Mouse (Mus musculus) embryonic facial prominence, embryonic 14.5 days (tissue): ENCODE data around the gene Letmd1. TPM values are rescaled to one million over a fixed set of nuclear protein-coding genes. Genes with fewer than 3 reads are reported as not detected.
"Not testable (repeated sequence)": the region's sequence is repeated elsewhere in the genome, so short reads cannot be mapped to it uniquely, and the experiment has no call there.

Experiments
- ATAC-seq: fragments of 200-750 bp; cut with Nextera tagmentation; 2 replicates; pipeline ENCODE4 v1.8.0; 2017; ENCODE audit warnings: low read depth, moderate number of reproducible peaks, moderate TSS enrichment
- DNase-seq: peaks from one replicate; pipeline ENCODE4 v3.0.0-alpha.2; 2015; ENCODE audit warnings: low spot score
- H3K27ac ChIP-seq: fragments of 300-500 bp; sonication (generic); replicated peaks from 2 replicates; pipeline ENCODE4 v1.5.1; 2014; ENCODE audit warnings: low read depth, mild to moderate bottlenecking, low read length, moderate library complexity
- H3K27me3 ChIP-seq: fragments of 300-500 bp; sonication (generic); replicated peaks from 2 replicates; pipeline ENCODE4 v1.6.1; 2014; ENCODE audit warnings: low read length; ENCODE audit not compliant: control insufficient read depth, insufficient read depth
- H3K36me3 ChIP-seq: fragments of 300-500 bp; sonication (generic); 2 replicates; pipeline ENCODE4 v1.6.1; 2014; ENCODE audit warnings: low read length, mixed read lengths; ENCODE audit not compliant: control insufficient read depth, insufficient read depth
- H3K4me1 ChIP-seq: fragments of 300-500 bp; sonication (generic); 2 replicates; pipeline ENCODE4 v1.6.1; 2014; ENCODE audit warnings: antibody characterized with exemption, low read length; ENCODE audit not compliant: control insufficient read depth, insufficient read depth
- H3K4me2 ChIP-seq: fragments of 300-500 bp; sonication (generic); 2 replicates; pipeline ENCODE4 v1.6.1; 2014; ENCODE audit warnings: low read depth, mild to moderate bottlenecking, low read length, moderate library complexity, mixed read lengths
- H3K4me3 ChIP-seq: fragments of 300-500 bp; sonication (generic); 2 replicates; pipeline ENCODE4 v1.5.1; 2014; ENCODE audit warnings: low read depth, mild to moderate bottlenecking, low read length
- H3K9ac ChIP-seq: fragments of 300-500 bp; sonication (generic); 2 replicates; pipeline ENCODE4 v1.6.1; 2014; ENCODE audit warnings: low read depth, mild to moderate bottlenecking, low read length, moderate library complexity, mixed read lengths
- H3K9me3 ChIP-seq: fragments of 300-500 bp; sonication (generic); 2 replicates; pipeline ENCODE4 v1.6.1; 2016; ENCODE audit warnings: low read length; ENCODE audit not compliant: control insufficient read depth
- WGBS: fragments of 180-500 bp; shearing (Covaris S2); extraction: QIAGEN DNeasy Blood & Tissue Kit; methylation state at CpG from one replicate; pipeline ENCODE4 v1.1.7; 2014; 5-methylcytosine and 5-hydroxymethylcytosine counted together
- polyA plus RNA-seq: library from polyadenylated mRNA; unstranded; fragments of >200 nt; fragmentation: Nextera tagmentation; extraction: Ambion mirVana; gene quantifications from 2 replicates; pipeline ENCODE4 v1.2.1, GENCODE M21; 2014

Gene Letmd1
- polyA plus RNA-seq, 1 experiment from 2014 or later = 26.6 TPM

DNA sequence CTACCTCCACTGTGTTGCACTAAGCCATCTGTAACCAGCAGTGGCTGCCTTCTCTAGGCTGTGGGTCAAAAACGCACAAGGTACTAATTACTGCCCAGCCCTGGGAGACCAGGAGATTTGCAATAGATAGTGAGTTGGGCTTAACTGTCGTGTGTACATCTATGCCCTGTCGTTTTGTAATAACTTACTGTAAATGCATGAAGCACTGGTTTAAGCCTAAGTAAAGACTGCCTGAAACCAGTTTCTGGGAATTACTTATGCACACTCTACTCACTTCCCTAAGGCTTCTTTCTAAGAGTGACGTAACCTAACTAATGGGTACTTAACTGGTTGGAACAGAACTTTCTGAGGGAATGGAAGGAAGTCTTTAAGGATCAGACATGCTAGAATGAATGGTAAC is 10.1 kb downstream of the Letmd1 start:
- no peak overlapping the region for H3K27ac ChIP-seq
- H3K4me3 ChIP-seq = no peak overlapping the region
- H3K36me3 ChIP-seq = peaks cover 98% of the 10 kb centered on the region
- no peak for DNase-seq
- WGBS = 72% methylated on average over 4 of the region's 4 CpGs
- H3K4me2 ChIP-seq = no peak overlapping the region
- no peak overlapping the region for H3K9ac ChIP-seq
- no peaks in the 10 kb centered on the region for H3K27me3 ChIP-seq
- ATAC-seq = 0 out of 2 replicates have a peak, but pooled peaks have one; percentile 41
- no peaks in the 10 kb centered on the region for H3K4me1 ChIP-seq
- no peaks in the 10 kb centered on the region for H3K9me3 ChIP-seq

- H3K4me2 ChIP-seq = no peak overlapping the region
- no peak for ATAC-seq
- H3K4me3 ChIP-seq = no peak overlapping the region
- peaks cover 82% of the 10 kb centered on the region for H3K36me3 ChIP-seq
- DNase-seq = no peak
- no peaks in the 10 kb centered on the region for H3K9me3 ChIP-seq
- no peak overlapping the region for H3K27ac ChIP-seq
- WGBS = 71% methylated on average over 3 of the region's 3 CpGs
- H3K27me3 ChIP-seq = no peaks in the 10 kb centered on the region
- H3K4me1 ChIP-seq = 0 out of 2 replicates have a peak, but pooled peaks cover 3% of the 10 kb centered on the region
- no peak overlapping the region for H3K9ac ChIP-seq
Measured at GRCm38 (mm10) chr15:100485576-100485975, 16.8 kb downstream of the Letmd1 start.

DNA sequence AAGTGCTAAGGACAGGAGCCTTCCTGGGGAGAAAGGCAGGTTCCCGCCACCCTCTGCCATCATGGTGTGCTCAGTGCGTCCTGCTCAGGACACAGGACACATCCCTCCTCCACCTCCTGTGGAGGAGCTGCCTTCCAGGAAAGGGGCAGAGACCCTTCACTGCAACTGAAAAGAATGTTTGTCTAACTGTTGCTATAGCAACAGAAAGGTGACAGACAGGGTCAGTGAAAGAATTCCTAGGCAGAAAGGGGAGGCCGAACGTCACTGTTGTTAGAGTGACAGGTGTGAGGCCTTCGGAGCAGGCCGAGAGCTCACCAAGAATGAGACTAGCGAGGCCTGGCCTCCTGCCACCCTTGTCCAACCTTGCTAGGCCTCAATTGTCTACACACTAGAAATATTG is 17.6 kb downstream of the Letmd1 start:
- peaks cover 12% of the 10 kb centered on the region for H3K4me1 ChIP-seq
- no peaks in the 10 kb centered on the region for H3K9me3 ChIP-seq
- H3K4me3 ChIP-seq = no peak overlapping the region
- H3K36me3 ChIP-seq = peaks cover 74% of the 10 kb centered on the region
- ATAC-seq (no peak), DNase-seq (no peak)
- H3K27ac ChIP-seq = no peak overlapping the region
- H3K27me3 ChIP-seq = no peaks in the 10 kb centered on the region
- no peak overlapping the region for H3K9ac ChIP-seq
- H3K4me2 ChIP-seq = no peak overlapping the region
- 25% methylated on average over 7 of the region's 7 CpGs for WGBS

DNA sequence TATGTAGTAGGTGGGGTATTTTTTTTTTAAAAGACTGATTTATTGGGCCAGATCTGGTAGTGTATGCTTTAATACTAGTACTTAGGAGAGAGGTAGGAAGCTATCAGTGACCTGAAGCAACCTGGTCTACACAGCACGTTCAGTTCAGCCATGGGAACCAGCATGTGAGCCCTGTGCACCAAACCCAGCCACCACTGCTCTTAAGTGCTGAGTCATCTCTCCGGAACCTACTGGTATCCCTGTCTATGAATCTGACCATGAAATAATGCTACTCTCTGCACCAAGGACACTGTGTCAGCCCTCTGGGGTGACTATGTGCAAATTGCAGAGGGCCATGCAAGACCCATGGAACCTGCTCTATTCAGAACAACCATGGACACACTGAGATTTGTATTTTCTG is 18.2 kb downstream of the Letmd1 start:
- peaks cover 68% of the 10 kb centered on the region for H3K36me3 ChIP-seq
- 95% methylated on average over 2 of the region's 2 CpGs for WGBS
- H3K27ac ChIP-seq = no peak overlapping the region
- no peak for ATAC-seq
- H3K4me2 ChIP-seq = no peak overlapping the region
- peaks cover 18% of the 10 kb centered on the region for H3K4me1 ChIP-seq
- H3K9me3 ChIP-seq = no peaks in the 10 kb centered on the region
- no peak overlapping the region for H3K9ac ChIP-seq
- H3K4me3 ChIP-seq = no peak overlapping the region
- no peak for DNase-seq
- no peaks in the 10 kb centered on the region for H3K27me3 ChIP-seq

DNA sequence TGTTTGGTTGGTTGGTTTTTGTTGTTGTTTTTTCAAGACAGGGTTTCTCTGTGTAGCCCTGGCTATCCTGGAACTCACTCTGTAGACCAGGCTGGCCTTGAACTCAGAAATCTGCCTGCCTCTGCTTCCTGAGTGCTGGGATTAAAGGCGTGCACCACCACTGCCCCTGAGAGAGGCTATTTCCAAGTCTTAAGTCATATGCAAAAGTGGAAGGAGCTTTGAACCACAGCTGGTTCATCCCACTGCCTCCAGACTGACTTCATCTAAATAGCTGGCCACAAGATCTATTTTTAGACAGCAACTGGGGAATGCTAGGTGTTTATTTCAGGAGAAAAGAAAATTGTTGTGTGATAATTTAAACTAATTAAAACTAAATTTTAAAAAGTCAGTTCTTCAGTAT is 19.5 kb downstream of the Letmd1 start:
- ATAC-seq, H3K27me3 ChIP-seq, H3K4me3 ChIP-seq, H3K9me3 ChIP-seq, H3K4me2 ChIP-seq, H3K27ac ChIP-seq, DNase-seq, H3K9ac ChIP-seq: not testable (repeated sequence)
- peaks cover 29% of the 10 kb centered on the region for H3K4me1 ChIP-seq
- 86% methylated on average over 1 of the region's 1 CpGs for WGBS
- peaks cover 56% of the 10 kb centered on the region for H3K36me3 ChIP-seq

DNA sequence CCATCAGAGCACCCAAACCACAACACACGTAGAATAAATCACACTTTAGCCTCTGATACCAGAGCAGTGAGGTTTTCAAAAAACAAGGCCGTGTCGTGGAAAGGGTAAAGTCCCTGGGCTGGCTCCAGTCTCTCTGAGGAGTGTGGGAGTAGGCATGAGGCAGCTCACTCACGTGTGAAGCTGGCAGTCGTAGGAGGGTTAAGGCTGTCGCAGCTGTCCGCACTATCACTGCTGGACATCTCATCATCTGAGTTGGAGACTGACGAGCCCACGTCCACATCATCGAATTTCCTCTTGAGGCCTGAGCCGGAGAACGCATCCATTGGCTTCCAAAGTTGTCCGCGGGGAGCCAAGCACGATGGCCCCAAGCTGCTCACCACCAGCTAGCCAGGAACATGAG is 20.4 kb downstream of the Letmd1 start:
- H3K4me2 ChIP-seq = no peak overlapping the region
- ATAC-seq (no peak), DNase-seq (no peak)
- 78% methylated on average over 15 of the region's 15 CpGs for WGBS
- H3K27ac ChIP-seq = no peak overlapping the region; the same call in 1 of the 2 replicates
- H3K9me3 ChIP-seq = no peaks in the 10 kb centered on the region
- H3K9ac ChIP-seq = no peak overlapping the region
- H3K4me3 ChIP-seq = no peak overlapping the region
- H3K36me3 ChIP-seq = peaks cover 46% of the 10 kb centered on the region
- H3K27me3 ChIP-seq = no peaks in the 10 kb centered on the region
- peaks cover 37% of the 10 kb centered on the region for H3K4me1 ChIP-seq

DNA sequence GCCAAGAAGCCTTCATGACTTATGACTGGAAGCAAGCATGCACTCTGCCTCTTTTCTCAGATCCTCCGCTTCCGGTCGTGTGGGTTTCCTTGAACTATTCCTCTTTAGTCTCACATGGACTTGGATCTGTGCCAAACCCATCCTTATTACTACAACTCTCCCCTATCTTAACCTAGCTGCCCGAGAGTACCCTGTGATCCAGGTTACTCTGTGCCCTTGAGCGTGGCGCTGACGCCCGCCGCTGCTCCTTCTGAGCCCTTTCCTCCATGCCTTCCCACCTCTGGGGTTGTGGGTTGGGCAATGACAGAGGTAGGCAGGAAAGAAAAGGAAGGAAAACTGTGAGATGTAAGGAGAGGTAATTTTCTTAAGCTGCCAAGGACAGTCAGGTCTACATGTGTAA is 23.1 kb downstream of the Letmd1 start:
- Histone ChIP-seq H3K27me3 (no peaks in the 10 kb centered on the region), H3K9me3 (no peaks in the 10 kb centered on the region), H3K4me1 (peaks cover 38% of the 10 kb centered on the region), H3K27ac (no peak overlapping the region), H3K4me3 (no peak overlapping the region), H3K4me2 (0 out of 2 replicates have a peak overlapping the region, but pooled peaks have one; percentile 18), H3K9ac (no peak overlapping the region), H3K36me3 (peaks cover 20% of the 10 kb centered on the region)
- WGBS = 69% methylated on average over 9 of the region's 9 CpGs
- DNase-seq (no peak), ATAC-seq (no peak)

GRCm38 (mm10) chr15:100494647-100495046 is 25.8 kb downstream of the Letmd1 start:
- Histone ChIP-seq H3K9ac (peak overlapping the region; percentile 93), H3K4me1 (peaks cover 38% of the 10 kb centered on the region), H3K4me2 (peak overlapping the region; percentile 94), H3K27me3 (no peaks in the 10 kb centered on the region), H3K27ac (peak overlapping the region; percentile 94), H3K9me3 (no peaks in the 10 kb centered on the region), H3K36me3 (no peaks in the 10 kb centered on the region), H3K4me3 (peak overlapping the region; percentile 90)
- DNase-seq (peak; percentile 79), ATAC-seq (peak; percentile 85)
- WGBS = 2% methylated on average over 26 of the region's 29 CpGs

GRCm38 (mm10) chr15:100495102-100495501 is 26.3 kb downstream of the Letmd1 start, which contains the start of gene Csrnp2:
TSS of gene Csrnp2 (minus strand) at chr15:100495488.
- DNase-seq (peak; percentile 97), ATAC-seq (peak; percentile 99)
- peak within 1 kb of the TSS; percentile 93 for H3K9ac ChIP-seq
- H3K36me3 ChIP-seq = no peaks in the 10 kb centered on the region
- peak within 1 kb of the TSS; percentile 94 for H3K27ac ChIP-seq
- peak within 1 kb of the TSS; percentile 90 for H3K4me3 ChIP-seq
- H3K4me2 ChIP-seq = peak within 1 kb of the TSS; percentile 94
- H3K27me3 ChIP-seq = no peaks in the 10 kb centered on the region
- H3K4me1 ChIP-seq = peaks cover 37% of the 10 kb centered on the region
- 0% methylated on average over 11 of the region's 40 CpGs for WGBS
- no peaks in the 10 kb centered on the region for H3K9me3 ChIP-seq
